Mouse (Mus musculus): ENCODE data around the gene Ovca2.

GRCm38 (mm10) chr11:75145841-75146240 lies 32.8 kb downstream of the Ovca2 start:
- TF ChIP-seq CTCF (IDR thresholded peaks at IDR 0.05; ENCODE audit: insufficient read depth, low read depth, low read length) (no peak), POLR2A (IDR thresholded peaks at IDR 0.05; ENCODE audit: insufficient read depth, low read depth, low read length) (no peak)

All from olfactory bulb, adult 2 months (tissue).